Mouse (Mus musculus): ENCODE measurements around the gene Dot1l. TPM values are rescaled to one million over a fixed set of nuclear protein-coding genes. Genes with fewer than 3 reads are reported as not detected.

Gene Dot1l
- polyA plus RNA-seq, 1 experiment from 2014 or later = 19.2 TPM

DNA sequence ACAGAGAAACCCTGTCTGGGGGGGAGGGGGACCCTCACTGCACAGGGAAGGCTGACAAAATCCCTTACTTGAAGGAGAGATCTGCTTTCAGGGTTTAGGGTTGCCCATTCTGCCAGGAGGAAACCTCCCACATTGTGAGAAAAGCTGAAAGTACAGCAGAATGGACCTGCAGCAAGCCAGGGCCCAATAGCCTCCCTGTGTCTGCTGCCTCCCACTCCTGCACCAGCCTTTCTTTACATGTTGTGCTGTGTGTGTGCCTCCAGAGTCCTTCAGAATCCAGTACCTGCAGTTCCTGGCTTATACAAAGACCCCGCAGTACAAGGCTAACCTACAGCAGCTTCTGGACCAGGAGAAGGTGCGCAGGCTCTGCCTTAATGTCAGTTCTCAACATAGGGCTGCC, 29.3 kb downstream of the Dot1l start:
- H3K9ac ChIP-seq (ENCODE audit: low read length) = no peak overlapping the region
- peaks cover 61% of the 10 kb centered on the region for H3K36me3 ChIP-seq (ENCODE audit: control insufficient read depth, insufficient read depth)
- H3K4me1 ChIP-seq (ENCODE audit: control insufficient read depth, insufficient read depth, low read length) = no peaks in the 10 kb centered on the region
- H3K27me3 ChIP-seq (ENCODE audit: control insufficient read depth, insufficient read depth, low read length) = no peaks in the 10 kb centered on the region
- no peak for ATAC-seq (replicated peaks; ENCODE audit: extremely low read depth, insufficient read depth, low FRiP score)
- H3K4me2 ChIP-seq (ENCODE audit: low read depth, low read length) = no peak overlapping the region
- no peak overlapping the region for H3K4me3 ChIP-seq (ENCODE audit: low read length)
- WGBS = 98% methylated on average over 2 of the region's 2 CpGs
- H3K27ac ChIP-seq (ENCODE audit: low read length) = no peak overlapping the region
- H3K9me3 ChIP-seq (replicated peaks; ENCODE audit: control insufficient read depth, low read length) = no peaks in the 10 kb centered on the region

DNA sequence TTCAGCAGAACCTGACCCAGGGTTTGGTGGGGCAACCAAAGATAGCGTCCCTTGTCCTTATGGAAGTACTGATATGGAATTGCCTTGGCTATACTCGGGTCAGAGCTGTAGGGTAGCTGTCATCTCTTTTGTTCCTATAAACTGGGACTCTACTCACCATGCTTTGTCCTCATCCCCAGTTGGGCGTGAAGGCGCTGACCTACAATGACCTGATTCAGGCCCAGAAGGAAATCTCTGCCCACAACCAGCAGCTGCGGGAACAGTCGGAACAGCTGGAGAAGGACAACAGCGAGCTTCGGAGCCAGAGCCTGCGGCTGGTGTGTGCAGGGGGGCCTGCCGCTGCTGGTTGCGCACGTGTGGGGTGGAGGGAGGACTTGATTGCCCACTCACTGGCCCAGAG, 29.9 kb downstream of the Dot1l start:
- H3K27me3 ChIP-seq (ENCODE audit: control insufficient read depth, insufficient read depth, low read length) = no peaks in the 10 kb centered on the region
- no peak overlapping the region for H3K4me3 ChIP-seq (ENCODE audit: low read length)
- H3K4me1 ChIP-seq (ENCODE audit: control insufficient read depth, insufficient read depth, low read length) = no peaks in the 10 kb centered on the region
- peaks cover 62% of the 10 kb centered on the region for H3K36me3 ChIP-seq (ENCODE audit: control insufficient read depth, insufficient read depth)
- 81% methylated on average over 12 of the region's 12 CpGs for WGBS
- no peak overlapping the region for H3K9ac ChIP-seq (ENCODE audit: low read length)
- ATAC-seq (replicated peaks; ENCODE audit: extremely low read depth, insufficient read depth, low FRiP score) = no peak
- H3K27ac ChIP-seq (ENCODE audit: low read length) = no peak overlapping the region
- H3K4me2 ChIP-seq (ENCODE audit: low read depth, low read length) = no peak overlapping the region
- H3K9me3 ChIP-seq (replicated peaks; ENCODE audit: control insufficient read depth, low read length) = no peaks in the 10 kb centered on the region

DNA sequence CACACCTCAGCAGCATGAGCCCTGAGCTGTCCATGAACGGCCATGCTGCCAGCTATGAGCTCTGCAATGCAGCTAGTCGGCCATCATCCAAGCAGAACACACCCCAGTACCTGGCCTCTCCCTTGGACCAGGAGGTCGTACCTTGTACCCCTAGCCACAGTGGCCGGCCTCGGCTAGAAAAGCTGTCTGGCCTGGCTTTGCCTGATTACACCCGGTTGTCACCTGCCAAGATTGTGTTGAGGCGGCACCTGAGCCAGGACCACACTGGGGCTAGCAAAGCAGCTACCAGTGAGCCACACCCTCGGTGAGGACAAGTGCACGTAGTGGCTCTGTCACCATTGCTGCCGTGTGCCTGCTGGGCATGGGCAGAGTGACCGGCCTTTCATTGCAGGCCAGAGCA, 31.0 kb downstream of the Dot1l start:
- peaks cover 3% of the 10 kb centered on the region for H3K4me1 ChIP-seq (ENCODE audit: control insufficient read depth, insufficient read depth, low read length)
- H3K4me2 ChIP-seq (ENCODE audit: low read depth, low read length) = no peak overlapping the region
- 89% methylated on average over 11 of the region's 11 CpGs for WGBS
- no peak overlapping the region for H3K9ac ChIP-seq (ENCODE audit: low read length)
- ATAC-seq (replicated peaks; ENCODE audit: extremely low read depth, insufficient read depth, low FRiP score) = no peak
- no peaks in the 10 kb centered on the region for H3K27me3 ChIP-seq (ENCODE audit: control insufficient read depth, insufficient read depth, low read length)
- H3K27ac ChIP-seq (ENCODE audit: low read length) = no peak overlapping the region
- H3K9me3 ChIP-seq (replicated peaks; ENCODE audit: control insufficient read depth, low read length) = no peaks in the 10 kb centered on the region
- no peak overlapping the region for H3K4me3 ChIP-seq (ENCODE audit: low read length)
- H3K36me3 ChIP-seq (ENCODE audit: control insufficient read depth, insufficient read depth) = peaks cover 69% of the 10 kb centered on the region

DNA sequence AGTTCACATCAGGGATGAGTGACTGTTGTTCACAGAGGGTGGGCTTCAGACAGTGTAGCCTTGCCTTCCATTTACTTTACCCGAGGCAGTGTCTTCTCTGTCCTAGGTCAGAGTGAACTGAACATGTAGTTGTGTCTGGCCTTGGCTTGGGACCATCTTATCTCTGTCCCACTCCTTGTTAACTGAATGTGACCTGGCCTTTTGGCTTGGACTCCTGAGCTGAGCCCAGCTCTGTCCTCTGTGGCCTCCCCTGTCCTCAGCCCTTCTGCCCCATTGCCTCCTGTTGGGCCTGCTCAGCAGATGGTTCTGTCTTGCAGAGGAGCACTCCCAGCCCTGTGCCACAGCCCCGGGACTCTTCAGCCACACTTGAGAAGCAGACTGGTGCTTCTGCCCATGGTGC, 32.5 kb downstream of the Dot1l start:
- ATAC-seq (replicated peaks; ENCODE audit: extremely low read depth, insufficient read depth, low FRiP score) = no peak
- H3K9ac ChIP-seq (ENCODE audit: low read length) = no peak overlapping the region
- H3K4me2 ChIP-seq (ENCODE audit: low read depth, low read length) = no peak overlapping the region
- no peak overlapping the region for H3K27ac ChIP-seq (ENCODE audit: low read length)
- peaks cover 19% of the 10 kb centered on the region for H3K4me1 ChIP-seq (ENCODE audit: control insufficient read depth, insufficient read depth, low read length)
- no peak overlapping the region for H3K4me3 ChIP-seq (ENCODE audit: low read length)
- H3K36me3 ChIP-seq (ENCODE audit: control insufficient read depth, insufficient read depth) = peaks cover 75% of the 10 kb centered on the region
- H3K9me3 ChIP-seq (replicated peaks; ENCODE audit: control insufficient read depth, low read length) = no peaks in the 10 kb centered on the region
- WGBS = 60% methylated on average over 2 of the region's 2 CpGs
- no peaks in the 10 kb centered on the region for H3K27me3 ChIP-seq (ENCODE audit: control insufficient read depth, insufficient read depth, low read length)

DNA sequence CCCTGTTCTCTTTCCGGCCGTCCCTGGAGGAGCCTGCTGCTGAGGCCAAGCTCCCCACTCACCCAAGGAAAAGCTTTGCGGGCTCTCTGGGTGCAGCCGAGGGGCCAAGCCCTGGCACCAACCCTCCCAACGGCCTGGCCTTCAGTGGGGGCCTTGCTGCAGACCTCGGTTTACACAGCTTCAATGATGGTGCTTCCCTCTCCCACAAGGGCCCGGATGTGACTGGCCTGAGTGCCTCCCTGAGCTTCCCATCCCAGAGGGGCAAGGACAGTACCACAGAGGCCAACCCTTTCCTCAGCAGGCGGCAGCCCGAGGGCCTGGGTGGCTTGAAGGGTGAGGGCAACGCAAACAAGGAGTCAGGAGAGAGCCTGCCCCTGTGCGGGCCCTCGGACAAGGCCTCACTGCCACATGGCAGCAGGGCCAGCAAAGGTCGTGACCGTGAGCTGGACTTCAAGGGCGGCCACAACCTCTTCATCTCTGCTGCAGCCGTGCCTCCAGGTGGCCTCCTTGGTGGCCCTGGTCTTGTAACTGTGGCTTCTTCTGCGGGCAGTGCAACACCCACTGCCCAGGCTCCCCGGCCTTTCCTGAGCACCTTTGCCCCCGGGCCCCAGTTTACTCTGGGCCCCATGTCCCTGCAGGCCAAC, 35.9 kb downstream of the Dot1l start:
- Histone ChIP-seq H3K9ac (ENCODE audit: low read length) (no peak overlapping the region), H3K36me3 (ENCODE audit: control insufficient read depth, insufficient read depth) (peaks cover 70% of the 10 kb centered on the region), H3K9me3 (replicated peaks; ENCODE audit: control insufficient read depth, low read length) (no peaks in the 10 kb centered on the region), H3K27ac (ENCODE audit: low read length) (peak overlapping the region; percentile 80), H3K4me3 (ENCODE audit: low read length) (no peak overlapping the region), H3K27me3 (ENCODE audit: control insufficient read depth, insufficient read depth, low read length) (no peaks in the 10 kb centered on the region), H3K4me1 (ENCODE audit: control insufficient read depth, insufficient read depth, low read length) (peaks cover 19% of the 10 kb centered on the region), H3K4me2 (ENCODE audit: low read depth, low read length) (no peak overlapping the region)
- ATAC-seq (replicated peaks; ENCODE audit: extremely low read depth, insufficient read depth, low FRiP score) = no peak
- 76% methylated on average over 19 of the region's 19 CpGs for whole genome bisulfite sequencing

DNA sequence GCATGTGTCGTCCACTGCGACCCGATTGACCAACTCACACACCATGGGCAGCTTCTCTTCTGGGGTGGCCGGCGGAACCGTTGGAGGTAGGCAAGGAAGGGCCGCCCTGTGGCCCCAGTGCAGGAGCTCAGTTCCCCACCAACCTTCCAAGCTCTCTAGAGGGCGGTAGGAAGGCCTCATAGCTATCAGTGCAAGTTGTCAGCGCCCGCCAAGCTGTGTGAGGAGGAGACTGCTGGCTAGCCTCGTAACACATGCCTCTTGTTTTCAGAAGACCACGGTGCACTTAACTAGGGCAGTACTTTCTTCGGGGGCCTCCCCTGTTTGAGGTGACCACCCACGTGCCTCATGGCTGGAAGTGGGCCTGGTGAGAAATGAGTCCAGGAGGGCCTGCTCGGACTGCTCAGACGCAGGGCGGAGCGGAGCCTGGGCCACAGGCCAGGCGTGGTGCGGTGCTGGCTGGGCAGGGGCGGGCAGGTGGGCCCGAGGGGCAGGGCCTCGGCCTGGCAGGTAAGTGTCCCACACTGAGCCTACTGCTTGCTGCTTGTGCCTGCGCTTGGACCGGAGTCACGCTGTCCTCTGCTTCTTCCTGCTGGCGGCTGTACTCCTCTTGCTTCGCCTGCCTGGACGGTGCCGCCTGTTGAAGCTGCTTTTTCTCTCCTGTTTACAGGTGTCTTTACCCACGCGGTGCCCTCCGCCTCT, 36.6 kb downstream of the Dot1l start:
- H3K9me3 ChIP-seq (replicated peaks; ENCODE audit: control insufficient read depth, low read length) = no peaks in the 10 kb centered on the region
- ATAC-seq (replicated peaks; ENCODE audit: extremely low read depth, insufficient read depth, low FRiP score) = peak; percentile 61
- H3K4me2 ChIP-seq (ENCODE audit: low read depth, low read length) = peak overlapping the region; percentile 29
- H3K4me3 ChIP-seq (ENCODE audit: low read length) = no peak overlapping the region
- no peaks in the 10 kb centered on the region for H3K27me3 ChIP-seq (ENCODE audit: control insufficient read depth, insufficient read depth, low read length)
- peak overlapping the region; percentile 17; the same call in 1 of the 2 replicates for H3K9ac ChIP-seq (ENCODE audit: low read length)
- 51% methylated on average over 33 of the region's 33 CpGs for WGBS
- peaks cover 71% of the 10 kb centered on the region for H3K36me3 ChIP-seq (ENCODE audit: control insufficient read depth, insufficient read depth)
- H3K27ac ChIP-seq (ENCODE audit: low read length) = peak overlapping the region; percentile 80
- peaks cover 22% of the 10 kb centered on the region for H3K4me1 ChIP-seq (ENCODE audit: control insufficient read depth, insufficient read depth, low read length)

DNA sequence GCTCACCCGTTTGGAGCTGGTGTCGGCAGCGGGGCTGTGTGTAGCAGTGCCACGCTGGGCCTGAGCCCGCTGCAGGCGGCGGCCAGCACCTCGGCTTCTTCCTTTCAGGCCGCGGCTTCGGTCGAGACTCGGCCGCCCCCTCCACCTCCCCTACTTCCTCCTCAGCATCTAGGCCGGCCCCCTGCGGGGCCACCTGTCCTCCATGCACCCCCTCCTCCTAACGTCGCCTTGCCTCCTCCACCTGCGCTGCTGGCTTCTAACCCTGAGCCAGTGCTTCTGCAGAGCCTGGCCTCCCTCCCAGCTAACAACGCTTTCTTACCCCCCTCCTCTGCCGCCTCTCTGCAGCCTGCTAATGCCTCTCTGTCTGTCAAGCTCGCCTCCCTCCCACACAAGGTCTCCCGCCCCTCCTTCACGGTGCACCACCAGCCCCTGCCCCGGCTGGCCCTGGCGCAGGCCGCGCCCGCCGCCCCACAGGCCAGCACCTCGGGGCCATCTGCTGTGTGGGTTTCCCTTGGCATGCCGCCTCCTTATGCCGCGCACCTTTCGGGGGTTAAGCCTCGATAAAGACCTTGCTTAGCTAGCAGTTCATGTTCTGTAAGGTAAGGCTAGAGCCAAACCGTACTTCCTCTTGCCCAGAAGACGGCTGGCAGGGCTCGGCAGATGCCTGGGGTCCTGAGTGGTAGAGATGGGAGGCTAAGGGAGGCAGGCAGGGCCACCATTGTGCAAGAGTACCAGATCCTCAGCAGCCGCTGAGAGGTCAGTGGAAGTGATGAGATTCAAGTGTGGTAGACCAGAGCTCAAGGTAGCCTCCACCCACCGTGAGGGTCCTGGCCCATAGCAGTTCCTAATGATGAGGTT, 37.4 kb downstream of the Dot1l start:
- H3K9me3 ChIP-seq (replicated peaks; ENCODE audit: control insufficient read depth, low read length) = no peaks in the 10 kb centered on the region
- 64% methylated on average over 41 of the region's 41 CpGs for WGBS
- no peak overlapping the region for H3K4me3 ChIP-seq (ENCODE audit: low read length)
- no peaks in the 10 kb centered on the region for H3K27me3 ChIP-seq (ENCODE audit: control insufficient read depth, insufficient read depth, low read length)
- peak overlapping the region; percentile 29 for H3K4me2 ChIP-seq (ENCODE audit: low read depth, low read length)
- H3K9ac ChIP-seq (ENCODE audit: low read length) = peak overlapping the region; percentile 17; the same call in 1 of the 2 replicates
- peak overlapping the region; percentile 80 for H3K27ac ChIP-seq (ENCODE audit: low read length)
- ATAC-seq (replicated peaks; ENCODE audit: extremely low read depth, insufficient read depth, low FRiP score) = no peak
- peaks cover 28% of the 10 kb centered on the region for H3K4me1 ChIP-seq (ENCODE audit: control insufficient read depth, insufficient read depth, low read length)
- peaks cover 71% of the 10 kb centered on the region for H3K36me3 ChIP-seq (ENCODE audit: control insufficient read depth, insufficient read depth)

DNA sequence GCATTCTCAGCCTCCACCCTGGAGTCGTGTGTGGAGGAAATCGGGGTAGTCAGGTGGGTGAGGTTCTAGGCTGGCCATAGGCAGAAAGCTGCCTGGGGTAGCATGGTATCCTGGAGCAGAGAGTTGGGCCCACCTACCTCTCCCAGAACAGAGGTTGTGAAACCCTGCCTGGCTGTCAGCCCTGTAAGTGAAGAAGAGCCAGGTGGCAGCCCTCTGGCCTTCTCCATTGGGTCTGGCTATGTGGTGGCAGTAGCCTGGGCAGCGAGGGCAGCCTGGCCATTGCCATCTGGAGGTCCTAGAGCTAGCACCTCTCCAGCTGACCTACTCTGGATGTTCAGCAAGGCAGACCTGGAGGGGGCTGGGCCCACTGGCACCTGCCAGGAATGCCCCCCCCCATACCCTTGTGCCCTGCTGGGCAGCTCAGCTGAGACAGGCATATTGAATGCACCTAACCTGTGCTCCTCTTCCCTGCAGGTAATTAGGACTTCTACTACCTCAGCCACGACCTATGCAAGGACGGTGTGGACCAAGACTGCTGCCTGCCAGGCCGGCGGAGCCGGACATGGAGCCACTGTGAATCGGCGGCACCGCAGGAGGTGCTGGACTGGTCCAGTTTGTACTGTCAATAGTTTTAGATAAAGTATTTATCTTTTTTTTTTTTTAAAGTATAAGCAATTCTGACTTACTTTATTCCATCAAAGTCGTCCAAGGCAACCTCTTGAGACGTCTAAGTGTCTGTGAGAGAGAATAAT, 38.2 kb downstream of the Dot1l start:
- Histone ChIP-seq H3K27ac (ENCODE audit: low read length) (no peak overlapping the region), H3K9me3 (replicated peaks; ENCODE audit: control insufficient read depth, low read length) (no peaks in the 10 kb centered on the region), H3K4me2 (ENCODE audit: low read depth, low read length) (no peak overlapping the region), H3K4me1 (ENCODE audit: control insufficient read depth, insufficient read depth, low read length) (peaks cover 28% of the 10 kb centered on the region), H3K27me3 (ENCODE audit: control insufficient read depth, insufficient read depth, low read length) (no peaks in the 10 kb centered on the region), H3K4me3 (ENCODE audit: low read length) (no peak overlapping the region), H3K9ac (ENCODE audit: low read length) (no peak overlapping the region), H3K36me3 (ENCODE audit: control insufficient read depth, insufficient read depth) (peaks cover 65% of the 10 kb centered on the region)
- WGBS = 90% methylated on average over 13 of the region's 13 CpGs
- ATAC-seq (replicated peaks; ENCODE audit: extremely low read depth, insufficient read depth, low FRiP score) = no peak

Measured in heart, embryonic 16.5 days (tissue).